Mouse (Mus musculus) heart, adult 2 months (tissue): ENCODE data around the gene Kif1c.

Source experiments
- CTCF ChIP-seq: fragments of 200-600 bp; IDR thresholded peaks from 2 replicates; pipeline ENCODE4 v1.8.1; 2022; ENCODE audit warnings: antibody characterized with exemption, mild to moderate bottlenecking, moderate library complexity
- POLR2A ChIP-seq: fragments of 200-500 bp; IDR thresholded peaks from 2 replicates; pipeline ENCODE4 v1.6.1; 2011; ENCODE audit warnings: mild to moderate bottlenecking, low read depth, low read length, control low read depth; ENCODE audit not compliant: insufficient read depth

DNA sequence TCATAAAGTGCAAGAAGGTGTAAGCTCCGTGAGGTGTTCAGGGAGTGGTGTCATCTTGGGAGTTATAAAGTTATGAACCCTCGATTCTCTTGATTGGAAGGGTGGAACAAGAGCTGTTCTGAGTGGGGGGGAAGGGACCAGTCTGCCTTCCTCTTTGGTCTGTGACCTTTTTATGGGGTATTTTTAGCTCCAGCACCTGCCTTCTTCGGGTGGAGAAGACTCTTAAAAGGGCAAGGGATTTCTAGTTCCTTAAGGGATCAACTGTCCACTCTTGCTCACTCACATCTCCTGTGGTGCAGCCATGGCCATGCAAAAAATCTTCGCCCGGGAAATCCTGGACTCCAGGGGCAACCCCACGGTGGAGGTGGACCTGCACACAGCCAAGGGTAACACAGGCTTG is 42.8 kb upstream of the Kif1c start:
- TF ChIP-seq POLR2A: no peak
- no peak for TF ChIP-seq CTCF
